Mouse (Mus musculus): ENCODE data around the gene Gm1604a. TPM values are rescaled to one million over a fixed set of nuclear protein-coding genes. Genes with fewer than 3 reads are reported as not detected.
A peak's percentile ranks its signal among the peaks of the same experiment; 100 is the strongest.
"Not testable (repeated sequence)": the region's sequence is repeated elsewhere in the genome, so short reads cannot be mapped to it uniquely, and the experiment has no call there.

The Gm1604a gene
- total RNA-seq, 2 experiments from 2014 or later, result 0.61 to 0.64 TPM

DNA sequence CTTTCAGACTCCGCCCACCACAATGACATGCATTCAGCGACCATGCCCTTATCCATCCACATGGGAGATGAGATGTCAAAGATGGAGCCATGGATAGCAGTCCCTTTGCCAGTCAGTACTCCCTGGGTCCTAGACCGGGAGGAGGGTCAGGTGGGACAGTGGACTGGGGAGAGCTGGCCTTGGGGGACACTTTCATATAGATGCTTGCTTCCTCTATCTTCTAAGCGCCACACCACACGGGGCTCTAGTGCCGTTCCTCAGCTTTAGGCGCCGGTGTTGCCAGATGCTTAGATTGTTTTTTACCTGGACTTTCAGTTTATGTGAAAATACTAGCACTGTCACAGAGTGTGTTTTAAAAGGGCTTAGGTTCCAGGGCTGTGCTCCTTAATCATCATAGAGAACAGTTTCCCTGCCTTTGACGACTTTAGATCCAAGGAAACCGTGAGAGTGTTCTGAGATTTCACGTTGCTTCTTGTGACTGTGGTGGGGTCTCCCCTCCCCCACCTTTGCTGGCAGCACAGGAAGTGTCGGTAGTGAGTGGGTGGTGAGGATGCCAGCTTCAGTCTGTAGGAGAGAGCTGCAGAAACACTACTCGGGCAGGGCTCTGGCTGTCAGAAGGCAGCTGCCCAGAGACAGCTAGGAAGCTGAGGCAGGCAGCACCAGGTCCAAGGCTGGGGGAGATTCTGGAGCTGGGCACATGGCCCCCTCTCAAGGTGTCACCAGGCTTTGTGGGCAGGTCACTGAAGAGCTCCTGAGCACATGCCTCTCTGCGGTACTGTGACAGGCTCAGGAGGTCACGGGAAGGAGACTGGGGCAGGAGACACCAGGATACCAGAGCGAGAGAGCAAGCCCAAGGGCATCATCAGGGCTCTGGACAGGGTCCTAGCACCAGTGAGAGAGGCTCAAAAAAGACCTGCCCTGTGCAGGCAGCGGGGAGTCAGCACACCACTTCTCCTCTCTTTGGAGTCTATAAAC is 8.1 kb downstream of the Gm1604a start:
- intact Hi-C loops (cut with DNase I); DNase-seq (ENCODE audit: low spot score in 2 of 2): not testable (repeated sequence)

DNA sequence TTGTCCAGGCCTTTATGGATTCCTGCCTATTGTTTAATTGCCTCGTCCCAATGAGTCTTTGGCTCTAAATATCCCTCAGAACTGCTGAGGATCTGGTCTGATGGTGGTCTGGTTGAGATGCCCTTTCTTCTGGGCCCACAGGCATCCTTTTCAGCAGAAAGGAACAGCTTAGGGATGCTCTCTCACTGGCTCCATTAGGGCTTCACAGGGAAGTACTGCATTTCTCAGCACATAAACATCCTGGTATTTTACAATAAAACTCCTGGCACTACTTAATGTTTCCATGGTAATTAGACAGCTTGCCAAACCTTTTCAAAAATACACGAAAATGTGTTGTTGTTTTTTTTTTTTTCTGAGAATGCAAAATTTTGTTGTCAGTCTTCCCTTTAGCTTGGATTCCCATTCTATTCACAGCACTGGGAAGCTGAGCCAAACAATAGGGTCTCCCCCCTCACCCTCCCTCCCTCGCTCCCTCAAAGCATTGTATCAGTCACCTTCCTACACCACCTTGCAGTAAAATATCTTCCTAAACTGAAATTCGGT is 43.7 kb downstream of the Gm1604a start:
- intact Hi-C loops (cut with DNase I), result not testable (repeated sequence)
- peak in 1 of 2 experiments; percentile 72 for DNase-seq (ENCODE audit: low spot score in 2 of 2)

DNA sequence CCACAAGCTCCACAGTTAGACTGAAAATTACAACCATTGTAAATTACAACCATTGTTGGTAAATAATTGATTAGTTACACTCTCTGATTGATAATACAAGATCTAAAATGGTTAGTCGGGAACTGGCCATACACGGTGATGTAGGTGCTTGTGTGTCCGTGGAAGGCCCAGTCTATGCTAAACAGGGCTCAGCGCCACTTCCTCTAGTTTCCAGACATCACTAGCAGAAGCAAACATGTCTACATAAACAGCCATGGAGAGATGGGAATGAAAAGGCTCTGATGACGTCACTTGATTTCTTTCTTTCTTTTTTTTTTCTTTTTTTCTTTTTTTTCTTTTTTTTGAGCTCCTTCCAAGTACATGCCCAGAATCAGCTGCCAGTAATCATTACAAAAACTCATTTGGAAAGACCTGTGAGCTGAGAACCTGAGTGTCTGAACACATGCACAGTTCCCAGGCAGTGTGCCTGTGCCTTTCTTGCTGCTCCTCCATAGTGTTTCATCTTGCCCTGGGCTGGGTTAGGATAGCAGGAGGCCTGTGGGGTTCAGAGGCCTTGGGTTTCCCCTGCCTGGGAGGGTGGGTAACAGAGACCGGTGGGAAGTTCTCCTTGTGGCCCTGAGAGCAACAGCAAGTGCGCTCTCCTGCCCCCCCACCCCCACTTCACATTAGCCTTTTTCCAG is 44.3 kb downstream of the Gm1604a start:
- intact Hi-C loops (cut with DNase I); DNase-seq (ENCODE audit: low spot score in 2 of 2): not testable (repeated sequence)

DNA sequence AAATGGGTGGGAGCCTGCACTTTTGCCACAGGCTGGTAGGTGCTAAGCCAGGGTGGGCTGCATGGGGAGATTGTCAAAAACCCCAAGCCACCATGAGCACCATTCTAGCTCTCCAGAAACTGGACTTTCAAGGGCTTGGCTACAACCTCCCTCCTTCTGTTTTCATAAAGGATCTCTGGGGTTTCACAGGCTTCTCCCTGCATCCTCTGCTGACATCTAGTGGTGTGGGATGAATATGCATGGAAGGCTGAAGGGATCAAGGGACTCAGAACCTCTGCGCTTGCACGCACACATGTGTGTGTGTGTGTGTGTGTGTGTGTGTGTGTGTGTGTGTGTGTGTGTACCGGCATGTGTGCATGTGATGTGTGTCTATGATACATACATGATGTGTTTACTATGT is 49.1 kb downstream of the Gm1604a start:
- intact Hi-C loops (cut with DNase I), result not testable (repeated sequence)
- peak in 1 of 2 experiments; percentile 30 for DNase-seq (ENCODE audit: low spot score in 2 of 2)

DNA sequence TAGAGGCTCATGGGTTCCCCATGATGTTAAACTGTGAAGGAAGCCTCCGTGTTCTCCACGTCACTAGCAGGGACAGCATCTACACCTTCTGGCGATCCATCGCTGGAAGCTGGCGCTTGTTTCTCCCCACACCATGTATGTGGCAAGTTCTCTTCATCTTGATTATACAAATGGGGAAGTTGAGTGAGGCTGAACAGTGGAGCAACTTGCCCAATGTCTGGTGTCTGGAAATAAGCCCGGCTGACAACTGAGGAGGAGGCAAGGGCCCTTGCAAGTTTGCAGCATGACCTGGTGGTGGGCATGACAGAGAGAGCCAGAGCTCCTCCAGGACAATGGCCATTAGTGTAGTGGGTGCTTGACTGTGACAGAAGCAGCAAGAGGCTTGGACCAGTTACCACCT is 50.2 kb downstream of the Gm1604a start:
- DNase-seq (ENCODE audit: low spot score in 2 of 2); intact Hi-C loops (cut with DNase I): not testable (repeated sequence)

DNA sequence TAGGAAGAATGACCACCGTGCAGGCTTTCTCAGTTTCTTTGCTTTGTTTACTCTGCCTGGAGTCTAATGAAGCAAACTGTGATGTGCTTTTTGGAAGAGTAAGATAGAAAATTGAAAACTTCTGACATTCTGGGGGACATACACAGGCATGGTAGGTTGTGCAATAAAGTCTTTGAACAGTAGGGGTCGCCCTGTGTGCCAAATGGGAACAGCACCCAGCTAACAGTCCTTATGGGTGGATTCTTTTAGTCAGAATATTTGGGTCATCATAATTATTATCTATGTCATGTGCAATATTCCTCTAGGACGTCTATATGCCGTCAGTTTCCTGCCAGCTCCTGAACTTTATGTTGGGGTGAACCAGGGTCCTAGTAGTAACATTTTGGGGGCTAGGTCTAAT is 54.2 kb downstream of the Gm1604a start:
- intact Hi-C loops (cut with DNase I), result not testable (repeated sequence)

DNA sequence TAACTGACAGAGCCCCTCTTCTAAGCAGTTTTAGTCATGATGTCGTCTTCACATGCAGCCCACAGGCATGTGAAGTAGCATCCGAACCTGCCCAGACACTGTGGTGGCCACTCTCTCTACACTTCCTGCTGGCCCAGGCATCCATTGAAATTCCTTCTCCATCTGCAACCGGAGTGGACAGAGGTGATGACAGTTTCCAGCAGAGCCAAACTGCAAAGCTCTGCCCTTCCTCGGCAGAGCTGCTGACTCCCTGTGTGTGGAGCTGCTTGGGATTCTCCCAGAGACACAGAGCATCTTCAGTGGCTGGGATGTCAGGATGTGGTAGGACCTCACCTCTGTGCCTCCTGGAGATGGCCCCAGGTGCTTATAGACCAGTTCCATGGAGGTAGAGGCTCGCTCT is 59.2 kb downstream of the Gm1604a start:
- intact Hi-C loops (cut with DNase I); DNase-seq (ENCODE audit: low spot score in 2 of 2): not testable (repeated sequence)

More for the DNA sequence above, 54.2 kb downstream of the Gm1604a start:
- peak; percentile 80 to 81 for DNase-seq (ENCODE audit: low spot score in 2 of 2)

DNA sequence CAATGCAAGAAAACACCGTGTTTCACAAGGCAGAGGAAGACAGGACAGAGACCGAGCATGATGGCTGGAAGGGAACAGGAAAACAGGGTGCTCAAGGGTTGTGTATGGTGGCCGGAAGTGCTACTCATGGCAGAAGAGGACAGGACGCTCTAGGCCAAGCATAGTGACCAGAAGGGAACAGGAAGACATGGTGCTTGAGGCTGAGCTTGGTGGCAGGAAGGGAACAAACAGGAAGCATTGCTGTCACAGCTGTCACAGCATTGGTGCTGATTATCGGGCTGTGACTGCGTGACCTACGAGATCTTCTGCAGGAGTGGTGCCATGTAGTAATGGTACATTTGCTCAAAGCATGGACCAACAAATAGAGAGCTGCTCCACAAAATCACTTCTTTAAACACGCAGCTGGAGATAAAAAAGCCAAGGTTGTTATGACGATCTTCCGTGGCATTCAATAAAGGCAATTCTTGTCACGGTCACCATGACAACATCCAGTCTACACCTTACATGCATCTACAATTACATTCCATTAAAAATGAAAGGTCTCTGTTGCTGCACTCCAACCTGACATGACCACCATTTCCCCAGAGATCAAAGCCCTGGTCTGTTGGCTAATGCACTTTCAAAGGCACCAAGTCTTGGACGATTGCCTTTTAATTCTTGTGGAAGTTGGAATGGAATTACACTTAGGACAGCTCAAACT is 60.3 kb downstream of the Gm1604a start:
- DNase-seq (ENCODE audit: low spot score in 2 of 2); intact Hi-C loops (cut with DNase I): not testable (repeated sequence)

DNA sequence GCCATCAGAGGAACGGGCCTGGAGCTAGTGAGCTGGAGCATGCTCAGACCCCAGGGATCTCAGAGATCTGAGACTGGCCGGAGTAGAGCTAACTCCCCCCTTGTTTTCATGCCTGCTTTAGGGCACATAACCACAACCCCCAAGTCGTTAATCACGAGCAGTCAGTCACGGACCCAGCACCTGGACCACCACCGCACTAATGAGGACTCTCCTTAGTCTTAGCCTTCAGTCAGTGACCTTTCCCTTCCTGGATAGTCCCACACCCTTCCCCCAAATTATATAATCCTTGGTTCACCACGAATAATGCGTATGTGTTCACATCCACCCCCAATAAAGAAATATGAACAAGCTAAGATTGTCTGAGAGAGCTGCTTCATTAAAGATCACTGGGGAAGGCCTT is 61.5 kb downstream of the Gm1604a start:
- intact Hi-C loops (cut with DNase I); DNase-seq (ENCODE audit: low spot score in 2 of 2): not testable (repeated sequence)

DNA sequence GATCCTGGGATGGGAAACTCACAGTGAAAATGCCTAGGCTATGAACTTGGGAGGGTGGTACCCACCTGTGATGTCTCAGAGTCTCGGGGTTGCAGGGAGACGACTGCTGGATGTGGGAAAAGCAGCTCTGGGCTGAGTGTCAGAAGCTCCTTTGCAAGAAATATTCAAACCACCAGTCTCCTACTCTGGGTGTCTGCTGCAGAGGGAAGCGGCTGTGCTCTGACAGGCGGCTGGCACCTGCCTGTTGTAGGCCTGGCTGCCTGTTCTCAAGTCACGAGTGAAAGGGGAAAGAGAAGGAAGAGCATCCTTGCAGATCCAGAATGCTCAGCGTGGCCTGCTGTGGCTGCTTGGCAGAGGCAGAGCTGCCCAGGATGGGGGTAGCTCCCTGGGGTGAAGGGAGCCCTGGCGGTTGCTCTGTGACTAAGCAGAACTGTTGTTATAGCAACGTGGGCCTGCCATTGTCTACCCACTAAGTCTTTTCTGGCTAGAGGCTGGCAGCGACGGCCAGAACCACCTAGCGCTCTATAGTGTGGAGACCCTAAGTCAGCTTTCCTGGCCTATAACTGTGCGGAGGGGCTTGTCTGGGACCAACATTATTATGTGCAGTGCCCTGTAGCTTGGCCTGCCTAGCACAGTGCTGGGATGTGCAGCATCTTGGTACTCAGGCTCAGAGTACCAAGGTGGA is 72.6 kb downstream of the Gm1604a start:
- intact Hi-C loops (cut with DNase I); DNase-seq (ENCODE audit: low spot score in 2 of 2): not testable (repeated sequence)

DNA sequence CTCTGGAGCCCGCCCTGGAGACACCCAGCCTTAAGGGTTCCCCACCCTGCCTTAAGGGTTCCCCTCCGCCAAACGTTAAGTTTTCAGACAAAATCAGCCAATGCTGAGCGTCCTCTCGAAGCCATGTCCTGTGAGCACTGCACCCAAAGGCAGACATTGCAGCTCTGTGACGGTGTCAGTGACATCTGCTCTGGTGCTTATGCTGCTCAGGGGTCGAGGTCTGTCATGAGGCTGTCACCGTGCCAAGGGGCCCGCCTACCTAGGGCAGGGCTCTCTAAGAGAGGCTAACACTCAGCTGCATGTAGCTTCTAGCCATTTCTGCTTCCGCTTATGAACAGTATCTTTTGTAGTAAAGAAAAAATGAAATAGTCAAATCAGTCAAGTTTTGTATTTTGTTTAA is 73.7 kb downstream of the Gm1604a start:
- DNase-seq (ENCODE audit: low spot score in 2 of 2), result not testable (repeated sequence)

DNA sequence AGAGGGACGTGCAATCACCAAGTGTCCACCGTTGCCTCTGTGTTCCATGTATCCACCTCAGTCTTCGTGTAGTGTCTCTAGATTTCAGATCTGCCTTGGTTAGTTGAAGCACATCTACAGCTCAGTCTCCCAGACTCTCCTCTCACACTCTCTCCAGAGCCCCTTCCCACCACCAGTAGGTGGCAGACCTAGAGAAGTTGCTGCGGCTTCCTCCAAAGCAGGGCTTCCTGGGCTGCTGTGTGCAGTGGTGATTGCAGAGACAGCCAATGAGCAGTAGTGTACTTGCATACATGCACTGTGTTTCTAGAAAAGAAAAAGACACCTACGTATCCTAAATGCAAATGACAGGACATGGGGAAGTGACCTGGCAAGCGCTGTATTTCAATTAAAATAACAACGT is 77.6 kb downstream of the Gm1604a start:
- DNase-seq (ENCODE audit: low spot score in 2 of 2); intact Hi-C loops (cut with DNase I): not testable (repeated sequence)

More for the DNA sequence above, 73.7 kb downstream of the Gm1604a start:
- intact Hi-C loops (cut with DNase I), result not testable (repeated sequence)

DNA sequence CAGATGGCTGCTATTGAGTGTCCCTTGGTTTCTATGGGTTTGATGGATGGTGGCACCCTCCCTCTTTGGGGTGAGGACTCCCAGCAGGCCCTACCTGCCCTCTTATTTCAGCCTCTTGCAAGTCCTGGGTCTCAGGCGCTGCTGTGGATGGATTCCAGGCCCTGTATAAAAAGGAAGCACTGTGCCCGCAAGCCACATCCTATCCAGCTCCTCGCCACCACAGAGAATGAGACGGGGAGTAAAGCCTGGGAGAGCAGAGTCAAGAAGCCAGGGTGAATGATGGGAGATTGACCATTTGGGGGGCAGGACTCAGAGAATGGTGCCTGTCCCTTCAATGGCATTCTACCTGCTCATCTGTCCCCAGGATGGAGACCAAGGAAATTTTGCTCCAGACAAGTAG is 86.3 kb downstream of the Gm1604a start:
- intact Hi-C loops (cut with DNase I); DNase-seq (ENCODE audit: low spot score in 2 of 2): not testable (repeated sequence)

DNA sequence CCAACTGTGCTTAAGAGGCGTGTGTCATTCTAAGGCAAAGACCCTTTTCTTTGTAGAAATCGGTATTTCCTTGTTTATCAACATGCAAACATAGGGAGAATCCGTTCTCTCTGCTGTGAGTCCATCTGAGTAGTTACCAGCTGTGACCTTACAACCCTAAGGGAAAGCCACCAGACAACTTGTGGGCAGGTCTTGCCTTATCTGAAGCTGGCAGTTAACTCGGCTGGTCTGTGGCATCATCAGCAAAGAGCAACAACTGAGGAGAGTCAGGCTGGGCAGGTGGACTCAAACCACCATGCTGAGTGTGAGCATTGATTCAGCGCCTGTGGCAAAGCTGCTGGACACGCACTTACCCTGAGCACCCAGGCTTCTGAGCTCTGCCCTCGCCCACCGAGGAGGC is 90.9 kb downstream of the Gm1604a start:
- DNase-seq (ENCODE audit: low spot score in 2 of 2); intact Hi-C loops (cut with DNase I): not testable (repeated sequence)

DNA sequence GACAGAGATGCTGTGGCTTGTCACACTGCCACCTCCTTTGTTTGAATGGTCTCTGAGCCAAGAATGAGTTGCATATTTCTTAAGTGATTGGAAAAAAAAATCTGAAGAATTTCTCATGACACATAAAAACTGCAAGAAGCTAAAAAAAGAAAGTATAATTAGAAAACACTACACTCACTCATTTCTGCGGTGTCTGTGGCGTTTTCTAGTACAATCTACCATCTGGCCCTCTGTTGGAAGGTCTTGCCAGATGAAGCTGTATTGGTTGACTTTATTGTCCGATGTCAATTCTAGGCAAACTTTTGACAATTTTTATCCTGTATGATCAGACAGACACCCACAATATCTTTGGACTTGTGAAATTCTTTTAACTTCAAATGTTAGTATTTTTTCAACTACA is 95.5 kb downstream of the Gm1604a start:
- intact Hi-C loops (cut with DNase I), result not testable (repeated sequence)
- DNase-seq (ENCODE audit: low spot score in 2 of 2), result peak; percentile 42 to 73

DNA sequence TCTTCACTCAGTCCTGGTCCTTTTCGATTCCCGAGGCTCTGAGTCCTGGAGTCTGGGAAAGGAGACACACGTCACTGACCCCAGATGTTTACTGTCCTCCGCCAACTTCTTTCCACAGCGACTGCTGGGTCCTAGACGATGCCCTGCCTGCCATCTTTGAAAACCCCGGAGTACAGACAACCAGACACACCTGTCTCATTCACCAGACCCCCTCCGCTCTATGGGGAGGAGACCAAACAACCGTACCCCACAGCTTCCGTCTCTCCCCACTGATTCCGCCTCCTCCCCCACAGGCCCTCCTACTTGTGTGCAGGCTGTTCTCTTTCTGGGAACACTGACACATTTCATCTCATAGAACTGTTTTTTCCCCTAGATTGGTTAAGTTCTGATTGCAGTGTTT is 97.2 kb downstream of the Gm1604a start:
- intact Hi-C loops (cut with DNase I); DNase-seq (ENCODE audit: low spot score in 2 of 2): not testable (repeated sequence)

DNA sequence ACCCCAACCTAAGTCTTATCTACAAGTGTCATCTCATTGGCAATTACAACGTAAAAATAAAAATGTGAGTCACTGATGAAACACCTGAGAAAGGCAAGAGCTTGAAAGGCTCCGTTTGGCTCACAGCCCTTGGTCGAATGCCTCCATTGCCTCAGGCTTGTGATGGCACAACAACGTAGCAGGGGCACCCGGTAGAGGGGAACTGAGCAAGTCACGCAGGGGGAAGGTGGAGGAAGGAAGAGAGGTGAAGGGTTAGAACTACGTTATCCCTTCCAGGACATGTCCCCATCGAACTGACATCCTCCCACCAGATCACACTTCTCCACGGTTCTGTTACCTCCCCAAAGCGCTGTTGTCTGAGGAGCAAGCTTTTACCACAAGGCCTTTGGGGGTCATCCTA is 101.1 kb downstream of the Gm1604a start:
- DNase-seq (ENCODE audit: low spot score in 2 of 2); intact Hi-C loops (cut with DNase I): not testable (repeated sequence)

DNA sequence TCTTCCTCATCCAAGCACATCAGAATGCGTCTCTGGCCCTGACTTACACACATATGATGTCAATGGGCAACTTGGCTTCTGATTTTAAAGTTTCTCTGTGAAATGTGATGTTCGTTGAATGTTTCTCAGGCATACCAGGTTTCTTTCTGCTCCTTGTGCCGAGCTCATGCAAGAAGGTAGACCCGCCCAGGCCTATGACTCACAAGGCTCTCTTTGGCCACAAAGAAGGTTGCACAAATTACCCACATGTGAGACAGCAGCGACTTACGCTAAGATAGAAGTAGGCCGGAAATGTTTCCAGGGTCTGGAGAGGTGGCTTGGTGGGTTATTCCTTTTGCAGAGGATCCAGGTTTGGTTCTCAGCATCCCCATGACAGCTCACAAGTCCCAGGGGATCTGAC is 108.6 kb downstream of the Gm1604a start:
- DNase-seq (ENCODE audit: low spot score in 2 of 2); intact Hi-C loops (cut with DNase I): not testable (repeated sequence)

DNA sequence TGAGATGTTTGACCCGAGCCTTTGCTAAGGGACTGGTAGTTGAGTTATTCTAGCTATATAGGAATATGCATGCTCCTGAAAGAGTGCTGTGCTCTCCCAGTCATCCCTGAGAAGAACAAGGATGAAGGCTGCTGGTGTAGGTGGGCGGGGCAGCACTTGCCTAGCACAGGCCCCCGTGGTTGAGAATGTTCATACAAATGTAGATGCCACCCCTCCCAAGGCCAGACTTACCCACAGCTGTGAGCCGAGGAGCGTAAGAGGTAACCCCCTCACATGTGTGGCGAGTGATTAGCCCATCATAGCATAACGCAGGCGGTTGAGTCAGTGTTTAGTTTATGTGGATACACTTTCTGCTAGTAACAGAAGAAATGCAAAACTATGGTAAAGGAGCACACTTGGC is 109.9 kb downstream of the Gm1604a start:
- DNase-seq (ENCODE audit: low spot score in 2 of 2); intact Hi-C loops (cut with DNase I): not testable (repeated sequence)
